Mouse (Mus musculus): ENCODE measurements around the gene Rtn3.

DNA sequence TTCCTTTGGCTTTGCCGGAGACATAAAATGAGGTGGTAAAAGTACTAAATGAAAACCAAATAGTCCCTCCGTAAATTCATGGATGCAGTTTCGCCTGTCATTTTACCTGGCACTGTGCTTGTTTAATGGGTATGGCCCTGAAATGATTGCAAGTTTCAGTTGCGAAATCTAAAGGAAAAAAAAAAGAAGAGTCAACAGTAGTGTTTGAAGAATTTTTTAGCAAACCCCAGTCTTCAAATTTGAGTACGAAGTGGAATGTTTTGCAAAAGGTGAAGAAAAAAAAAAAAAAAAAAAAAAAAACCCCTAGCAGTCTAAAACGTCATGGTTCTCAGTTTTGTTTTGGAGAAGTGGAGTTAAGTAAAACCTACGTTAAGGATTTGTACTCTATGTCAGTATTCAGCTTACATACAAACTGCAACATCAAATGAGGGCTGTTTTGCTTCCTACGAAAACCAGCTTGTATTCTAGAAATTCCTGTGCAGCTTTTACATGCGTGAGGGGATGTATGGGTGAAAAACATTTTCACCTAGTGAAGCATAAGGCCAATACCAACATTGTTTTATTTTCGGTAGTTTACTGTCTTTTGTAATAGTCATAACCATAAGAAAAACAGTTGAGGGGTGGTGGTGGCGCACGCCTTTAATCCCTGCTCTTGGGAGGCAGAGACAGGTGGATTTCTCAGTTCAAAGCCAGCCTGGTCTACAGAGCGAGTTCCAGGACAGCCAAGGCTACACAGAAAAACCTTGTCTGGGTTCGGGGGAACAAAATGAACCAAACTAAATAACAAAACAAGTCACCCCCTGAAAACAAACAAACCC lies 12.3 kb upstream of the Rtn3 start:
- TF ChIP-seq TAL1 (IDR thresholded peaks at IDR 0.05; ENCODE audit: low read length) (no peak), GATA1 (IDR thresholded peaks at IDR 0.05; ENCODE audit: low read length) (no peak)
